Comparison of ENCODE assay signal across 13 mouse cellular contexts in genomic region chr5:146655394-146655793, GRCm38 (mm10).
DNase-seq lines count a peak whose midpoint lies in the region; ATAC-seq and TF ChIP-seq lines count a peak whose summit lies in the region.
"Had no signal": no experiment of that assay in that cellular context is flagged by ENCODE, and none has a peak within 500 bp of the region (broad histone marks: within the 10 kb centered on the region; RNA-seq: fewer than 3 reads in every experiment).

No protein-coding gene starts in this region.

- 0 out of 2 replicates have a peak, but pooled peaks cover 2% of the 10 kb centered on the region for H3K4me1 ChIP-seq in lung, adult 2 months (ENCODE audit: control insufficient read depth, insufficient read depth, low read length)
- H3K4me1 ChIP-seq: hindbrain, embryonic 12.5 days; kidney, embryonic 15.5 days; limb, embryonic 12.5 days; midbrain, embryonic 15.5 days had no signal

- peak overlapping the region; percentile 15 for H3K4me3 ChIP-seq in lung, adult 2 months (replicated peaks; ENCODE audit: extremely low read depth, low read depth, low read length)
- H3K4me3 ChIP-seq: hindbrain, embryonic 12.5 days; kidney, embryonic 15.5 days; limb, embryonic 12.5 days; midbrain, embryonic 15.5 days had no signal

- DNase-seq in lung, adult 2 months, result no peak
- DNase-seq in lung, postnatal 14 days, result no peak
- peak; percentile 19 for DNase-seq in lung, postnatal 36 days
- peak; percentile 17 to 35 for DNase-seq in thymus, postnatal 36 days
- DNase-seq in cerebellum, adult 8-10 months, result no peak
- DNase-seq in kidney, postnatal 10 days, result no peak
- DNase-seq: cerebellum, postnatal 14 days had no signal

- TF ChIP-seq POLR2A in lung, adult 2 months (IDR thresholded peaks at IDR 0.05; ENCODE audit: borderline replicate concordance, extremely low read depth, low read depth, low read length), result no peak

- TF ChIP-seq CTCF in lung, adult 2 months (IDR thresholded peaks at IDR 0.05; ENCODE audit: insufficient read depth, low read length), result no peak

- WGBS in lung, adult 2 months, result 35% methylated on average over 7 of the region's 7 CpGs

- peak; percentile 94 for ATAC-seq in granulocyte monocyte progenitor cell, adult 5-6 weeks (replicated peaks; ENCODE audit: poor library complexity, severe bottlenecking)
- ATAC-seq in cerebellum, adult (ENCODE audit: insufficient number of reproducible peaks, low FRiP score, low TSS enrichment), result no peak
- ATAC-seq: midbrain, embryonic 15.5 days had no signal

Comparison
In these comparisons a context has a peak if more than half of its experiments do, and no peak if none do; other contexts are left out.
1. DNase-seq: peak in lung, postnatal 36 days (single experiment) and thymus, postnatal 36 days (2 of 2); none in lung, adult 2 months (single experiment), lung, postnatal 14 days (single experiment), cerebellum, adult 8-10 months (single experiment) and kidney, postnatal 10 days (single experiment).